Mouse (Mus musculus) kidney, postnatal 0 days (tissue): ENCODE data around the gene Gabbr2. TPM values are rescaled to one million over a fixed set of nuclear protein-coding genes. Genes with fewer than 3 reads are reported as not detected.

Experiments
- ATAC-seq: fragments of 200-750 bp; cut with Nextera tagmentation; replicated peaks from 2 replicates; pipeline ENCODE4 v1.8.0; 2017; ENCODE audit warnings: low read depth, moderate number of reproducible peaks, moderate TSS enrichment, moderate library complexity; ENCODE audit not compliant: low FRiP score
- DNase-seq: peaks from one replicate; pipeline ENCODE4 v3.0.0-alpha.2; 2016; ENCODE audit warnings: low spot score
- H3K27ac ChIP-seq: fragments of 300-500 bp; sonication (generic); 2 replicates; pipeline ENCODE4 v1.5.1; 2014; ENCODE audit warnings: mild to moderate bottlenecking
- H3K27me3 ChIP-seq: fragments of 300-500 bp; sonication (generic); 2 replicates; pipeline ENCODE4 v1.6.1; 2014; ENCODE audit warnings: low read length, mixed read lengths; ENCODE audit not compliant: insufficient read depth
- H3K36me3 ChIP-seq: fragments of 300-500 bp; sonication (generic); 2 replicates; pipeline ENCODE4 v1.6.1; 2014; ENCODE audit warnings: low read length, mixed read lengths; ENCODE audit not compliant: insufficient read depth
- H3K4me1 ChIP-seq: fragments of 300-500 bp; sonication (generic); replicated peaks from 2 replicates; pipeline ENCODE4 v1.6.1; 2014; ENCODE audit warnings: antibody characterized with exemption, low read length, mixed read lengths; ENCODE audit not compliant: insufficient read depth
- H3K4me2 ChIP-seq: fragments of 300-500 bp; sonication (generic); 2 replicates; pipeline ENCODE4 v1.6.1; 2014; ENCODE audit warnings: mild to moderate bottlenecking, low read length, moderate library complexity, mixed read lengths
- H3K4me3 ChIP-seq: fragments of 300-500 bp; sonication (generic); replicated peaks from 2 replicates; pipeline ENCODE4 v1.5.1; 2014; ENCODE audit warnings: low read depth, low read length
- H3K9ac ChIP-seq: fragments of 300-500 bp; sonication (generic); 2 replicates; pipeline ENCODE4 v1.6.1; 2014; ENCODE audit warnings: low read depth, low read length
- H3K9me3 ChIP-seq: fragments of 300-500 bp; sonication (generic); replicated peaks from 2 replicates; pipeline ENCODE4 v1.6.1; 2016; ENCODE audit warnings: low read length, inconsistent platforms, mixed read lengths
- CTCF ChIP-seq: IDR thresholded peaks from 2 replicates; pipeline ENCODE4 v1.5.1; 2016; ENCODE audit warnings: antibody characterized with exemption, low read depth, mild to moderate bottlenecking, moderate library complexity
- WGBS: fragments of 180-500 bp; shearing (Covaris S2); extraction: QIAGEN DNeasy Blood & Tissue Kit; methylation state at CpG from one replicate; pipeline ENCODE4 v1.1.7; 2014; 5-methylcytosine and 5-hydroxymethylcytosine counted together
- polyA plus RNA-seq: library from polyadenylated mRNA; unstranded; fragments of >200 nt; fragmentation: Nextera tagmentation; extraction: Ambion mirVana; gene quantifications from 2 replicates; pipeline ENCODE4 v1.2.1, GENCODE M21; 2015

Gene Gabbr2
- polyA plus RNA-seq, 1 experiment from 2014 or later: 0.22 TPM

GRCm38 (mm10) chr4:47028791-47029190 is 37.1 kb upstream of the Gabbr2 start:
- WGBS: 77% methylated on average over 5 of the region's 5 CpGs
- no peak for TF ChIP-seq CTCF
- no peak for DNase-seq

GRCm38 (mm10) chr4:47023949-47024348 is 32.3 kb upstream of the Gabbr2 start:
- no peak overlapping the region for H3K4me2 ChIP-seq
- 66% methylated on average over 6 of the region's 6 CpGs for WGBS
- no peak for TF ChIP-seq CTCF
- no peaks in the 10 kb centered on the region for H3K9me3 ChIP-seq
- no peaks in the 10 kb centered on the region for H3K27me3 ChIP-seq
- H3K9ac ChIP-seq: no peak overlapping the region
- no peak for ATAC-seq
- peaks cover 24% of the 10 kb centered on the region for H3K36me3 ChIP-seq
- H3K4me3 ChIP-seq: no peak overlapping the region
- no peak overlapping the region for H3K27ac ChIP-seq
- H3K4me1 ChIP-seq: no peaks in the 10 kb centered on the region
- DNase-seq: no peak

More at GRCm38 (mm10) chr4:47028791-47029190, 37.1 kb upstream of the Gabbr2 start:
- Histone ChIP-seq H3K27me3 (no peaks in the 10 kb centered on the region), H3K27ac (no peak overlapping the region), H3K9ac (no peak overlapping the region), H3K4me3 (no peak overlapping the region), H3K9me3 (no peaks in the 10 kb centered on the region), H3K4me2 (no peak overlapping the region), H3K4me1 (no peaks in the 10 kb centered on the region), H3K36me3 (peaks cover 25% of the 10 kb centered on the region)
- no peak for ATAC-seq

- no peak overlapping the region for H3K4me2 ChIP-seq
- no peaks in the 10 kb centered on the region for H3K27me3 ChIP-seq
- H3K4me1 ChIP-seq: no peaks in the 10 kb centered on the region
- no peaks in the 10 kb centered on the region for H3K9me3 ChIP-seq
- H3K27ac ChIP-seq: no peak overlapping the region
- TF ChIP-seq CTCF: no peak
- WGBS: 58% methylated on average over 10 of the region's 10 CpGs
- H3K4me3 ChIP-seq: no peak overlapping the region
- H3K9ac ChIP-seq: no peak overlapping the region
- H3K36me3 ChIP-seq: peaks cover 28% of the 10 kb centered on the region
- DNase-seq (peak; percentile 26), ATAC-seq (no peak)
These were observed 31.3 kb upstream of the Gabbr2 start for GRCm38 (mm10) chr4:47022804-47023603.

GRCm38 (mm10) chr4:47020563-47020962 is 28.9 kb upstream of the Gabbr2 start:
- Histone ChIP-seq H3K9me3 (no peaks in the 10 kb centered on the region), H3K36me3 (peaks cover 27% of the 10 kb centered on the region), H3K27ac (no peak overlapping the region), H3K4me1 (no peaks in the 10 kb centered on the region; the same call in 1 of the 2 replicates), H3K27me3 (no peaks in the 10 kb centered on the region), H3K4me3 (no peak overlapping the region), H3K4me2 (no peak overlapping the region), H3K9ac (no peak overlapping the region)
- peak; percentile 44 for DNase-seq
- WGBS: 28% methylated on average over 5 of the region's 5 CpGs
- no peak for ATAC-seq
- peak; percentile 81 for TF ChIP-seq CTCF

GRCm38 (mm10) chr4:47015156-47015555 is 23.5 kb upstream of the Gabbr2 start:
- Histone ChIP-seq H3K4me3 (no peak overlapping the region), H3K27ac (no peak overlapping the region), H3K36me3 (peaks cover 17% of the 10 kb centered on the region; the same call in 1 of the 2 replicates), H3K9me3 (no peaks in the 10 kb centered on the region), H3K4me1 (peaks cover 6% of the 10 kb centered on the region; the same call in 1 of the 2 replicates), H3K9ac (no peak overlapping the region), H3K4me2 (no peak overlapping the region), H3K27me3 (no peaks in the 10 kb centered on the region)
- DNase-seq (no peak), ATAC-seq (no peak; the same call in 1 of the 2 replicates)
- 20% methylated on average over 3 of the region's 3 CpGs for WGBS
- no peak for TF ChIP-seq CTCF

GRCm38 (mm10) chr4:47012476-47012875 is 20.8 kb upstream of the Gabbr2 start:
- ATAC-seq: no peak
- Histone ChIP-seq H3K4me1 (peaks cover 6% of the 10 kb centered on the region; the same call in 1 of the 2 replicates), H3K9me3 (no peaks in the 10 kb centered on the region), H3K27ac (no peak overlapping the region), H3K4me2 (no peak overlapping the region), H3K36me3 (0 out of 2 replicates have a peak, but pooled peaks cover 13% of the 10 kb centered on the region), H3K9ac (no peak overlapping the region), H3K4me3 (no peak overlapping the region), H3K27me3 (no peaks in the 10 kb centered on the region)
- WGBS: 34% methylated on average over 10 of the region's 10 CpGs
- no peak for DNase-seq
- TF ChIP-seq CTCF: no peak
